Mouse (Mus musculus) hindbrain, embryonic 12.5 days (tissue): Measurements from ENCODE around the gene Zbtb18. TPM values are rescaled to one million over a fixed set of nuclear protein-coding genes. Genes with fewer than 3 reads are reported as not detected.

ENCODE experiments used
- ATAC-seq: fragments of 200-750 bp; cut with Nextera tagmentation; 2 replicates; pipeline ENCODE4 v1.8.0; 2017; ENCODE audit warnings: moderate TSS enrichment; ENCODE audit not compliant: low FRiP score
- H3K27ac ChIP-seq: fragments of 300-500 bp; sonication (generic); 2 replicates; pipeline ENCODE4 v1.5.1; 2016; ENCODE audit warnings: mild to moderate bottlenecking
- H3K27me3 ChIP-seq: fragments of 300-500 bp; sonication (generic); 2 replicates; pipeline ENCODE4 v1.6.1; 2016; ENCODE audit warnings: mild to moderate bottlenecking
- H3K36me3 ChIP-seq: fragments of 300-500 bp; sonication (generic); 2 replicates; pipeline ENCODE4 v1.6.1; 2016; ENCODE audit warnings: mild to moderate bottlenecking
- H3K4me1 ChIP-seq: fragments of 300-500 bp; sonication (generic); 2 replicates; pipeline ENCODE4 v1.6.1; 2016
- H3K4me2 ChIP-seq: fragments of 300-500 bp; sonication (generic); replicated peaks from 2 replicates; pipeline ENCODE4 v1.6.1; 2016; ENCODE audit warnings: mild to moderate bottlenecking
- H3K4me3 ChIP-seq: fragments of 300-500 bp; sonication (generic); 2 replicates; pipeline ENCODE4 v1.5.1; 2016; ENCODE audit warnings: mild to moderate bottlenecking
- H3K9ac ChIP-seq: fragments of 300-500 bp; sonication (generic); 2 replicates; pipeline ENCODE4 v1.6.1; 2016; ENCODE audit warnings: mild to moderate bottlenecking, moderate library complexity
- H3K9me3 ChIP-seq: fragments of 300-500 bp; sonication (generic); replicated peaks from 2 replicates; pipeline ENCODE4 v1.6.1; 2016; ENCODE audit warnings: mild to moderate bottlenecking
- WGBS: fragments of 180-500 bp; shearing (Covaris S2); methylation state at CpG from one replicate; pipeline ENCODE4 v1.1.7; 2016; 5-methylcytosine and 5-hydroxymethylcytosine counted together
- polyA plus RNA-seq: library from polyadenylated mRNA; unstranded; fragments of >200 nt; fragmentation: Nextera tagmentation; extraction: Ambion mirVana; gene quantifications from 2 replicates; pipeline ENCODE4 v1.2.1, GENCODE M21; 2016

Zbtb18 gene
- polyA plus RNA-seq, result 10.0 and 10.8 TPM in 2 replicates

GRCm38 (mm10) chr1:177442196-177442808 lies at the start of gene Zbtb18:
Zbtb18 (plus strand) TSS chr1:177442351.
- peak within 1 kb of the TSS; percentile 98 for H3K9ac ChIP-seq
- WGBS, result 0% methylated on average over 27 of the region's 106 CpGs
- peaks cover under 1% of the 10 kb centered on the region; the same call in 1 of the 2 replicates for H3K36me3 ChIP-seq
- H3K4me3 ChIP-seq, result peak within 1 kb of the TSS; percentile 88
- peak within 1 kb of the TSS; percentile 74 for H3K4me2 ChIP-seq
- no peak for ATAC-seq
- no peaks in the 10 kb centered on the region for H3K9me3 ChIP-seq
- no peaks in the 10 kb centered on the region for H3K27me3 ChIP-seq
- H3K27ac ChIP-seq, result peak within 1 kb of the TSS; percentile 100
- peaks cover 34% of the 10 kb centered on the region for H3K4me1 ChIP-seq

GRCm38 (mm10) chr1:177397455-177397854 lies 44.7 kb upstream of the Zbtb18 start:
- H3K4me2 ChIP-seq, result no peak overlapping the region
- 90% methylated on average over 1 of the region's 1 CpGs for WGBS
- ATAC-seq, result no peak
- 0 out of 2 replicates have a peak, but pooled peaks cover 4% of the 10 kb centered on the region for H3K9me3 ChIP-seq
- H3K9ac ChIP-seq, result no peak overlapping the region
- no peak overlapping the region for H3K4me3 ChIP-seq
- H3K4me1 ChIP-seq, result no peaks in the 10 kb centered on the region
- H3K27me3 ChIP-seq, result no peaks in the 10 kb centered on the region
- H3K27ac ChIP-seq, result no peak overlapping the region
- no peaks in the 10 kb centered on the region for H3K36me3 ChIP-seq

GRCm38 (mm10) chr1:177405170-177405569 lies 37.0 kb upstream of the Zbtb18 start:
- no peak overlapping the region for H3K27ac ChIP-seq
- no peak overlapping the region for H3K9ac ChIP-seq
- H3K36me3 ChIP-seq, result no peaks in the 10 kb centered on the region
- H3K4me3 ChIP-seq, result no peak overlapping the region
- ATAC-seq, result no peak
- H3K4me1 ChIP-seq, result peaks cover 4% of the 10 kb centered on the region; the same call in 1 of the 2 replicates
- no peaks in the 10 kb centered on the region for H3K27me3 ChIP-seq
- no peak overlapping the region for H3K4me2 ChIP-seq
- no peaks in the 10 kb centered on the region for H3K9me3 ChIP-seq
- WGBS, result 80% methylated on average over 6 of the region's 6 CpGs

- Histone ChIP-seq H3K9me3 (no peaks in the 10 kb centered on the region), H3K36me3 (no peaks in the 10 kb centered on the region), H3K9ac (no peak overlapping the region), H3K27ac (no peak overlapping the region), H3K4me3 (no peak overlapping the region), H3K27me3 (no peaks in the 10 kb centered on the region), H3K4me2 (no peak overlapping the region), H3K4me1 (peaks cover 21% of the 10 kb centered on the region)
- ATAC-seq, result no peak
- 79% methylated on average over 3 of the region's 3 CpGs for WGBS
Measured at GRCm38 (mm10) chr1:177408690-177409089, 33.5 kb upstream of the Zbtb18 start.

GRCm38 (mm10) chr1:177410769-177411348 lies 31.3 kb upstream of the Zbtb18 start:
- Histone ChIP-seq H3K36me3 (no peaks in the 10 kb centered on the region), H3K27me3 (no peaks in the 10 kb centered on the region), H3K4me1 (peaks cover 21% of the 10 kb centered on the region), H3K4me2 (peak overlapping the region; percentile 29), H3K9me3 (no peaks in the 10 kb centered on the region), H3K27ac (0 out of 2 replicates have a peak overlapping the region, but pooled peaks have one; percentile 13), H3K4me3 (no peak overlapping the region), H3K9ac (no peak overlapping the region)
- ATAC-seq, result no peak
- WGBS, result 78% methylated on average over 7 of the region's 7 CpGs

- H3K27me3 ChIP-seq, result no peaks in the 10 kb centered on the region
- WGBS, result 27% methylated on average over 19 of the region's 19 CpGs
- no peaks in the 10 kb centered on the region for H3K36me3 ChIP-seq
- peak overlapping the region; percentile 29 for H3K4me2 ChIP-seq
- H3K9me3 ChIP-seq, result no peaks in the 10 kb centered on the region
- H3K27ac ChIP-seq, result peak overlapping the region; percentile 72
- ATAC-seq, result peak; percentile 89
- no peak overlapping the region for H3K4me3 ChIP-seq
- peaks cover 23% of the 10 kb centered on the region for H3K4me1 ChIP-seq
- H3K9ac ChIP-seq, result no peak overlapping the region
Measured at GRCm38 (mm10) chr1:177411359-177412358, 30.5 kb upstream of the Zbtb18 start.

GRCm38 (mm10) chr1:177419331-177419730 lies 22.8 kb upstream of the Zbtb18 start:
- no peaks in the 10 kb centered on the region for H3K36me3 ChIP-seq
- H3K27me3 ChIP-seq, result no peaks in the 10 kb centered on the region
- ATAC-seq, result no peak
- H3K27ac ChIP-seq, result no peak overlapping the region
- no peak overlapping the region for H3K4me3 ChIP-seq
- H3K4me2 ChIP-seq, result no peak overlapping the region
- 78% methylated on average over 12 of the region's 12 CpGs for WGBS
- no peak overlapping the region for H3K9ac ChIP-seq
- no peaks in the 10 kb centered on the region for H3K9me3 ChIP-seq
- peaks cover 3% of the 10 kb centered on the region; the same call in 1 of the 2 replicates for H3K4me1 ChIP-seq

GRCm38 (mm10) chr1:177420126-177420525 lies 22.0 kb upstream of the Zbtb18 start:
- no peak overlapping the region for H3K4me2 ChIP-seq
- no peaks in the 10 kb centered on the region for H3K36me3 ChIP-seq
- no peak overlapping the region for H3K27ac ChIP-seq
- no peak overlapping the region for H3K4me3 ChIP-seq
- H3K9ac ChIP-seq, result no peak overlapping the region
- ATAC-seq, result no peak
- 72% methylated on average over 6 of the region's 6 CpGs for WGBS
- no peaks in the 10 kb centered on the region for H3K9me3 ChIP-seq
- peaks cover 3% of the 10 kb centered on the region; the same call in 1 of the 2 replicates for H3K4me1 ChIP-seq
- no peaks in the 10 kb centered on the region for H3K27me3 ChIP-seq

- Histone ChIP-seq H3K36me3 (no peaks in the 10 kb centered on the region), H3K27ac (no peak overlapping the region), H3K4me3 (no peak overlapping the region), H3K27me3 (no peaks in the 10 kb centered on the region), H3K9me3 (no peaks in the 10 kb centered on the region), H3K9ac (no peak overlapping the region), H3K4me1 (no peaks in the 10 kb centered on the region), H3K4me2 (no peak overlapping the region)
- ATAC-seq, result no peak
- WGBS, result 73% methylated on average over 5 of the region's 5 CpGs
Measured at GRCm38 (mm10) chr1:177427862-177428261, 14.3 kb upstream of the Zbtb18 start.

- 85% methylated on average over 14 of the region's 14 CpGs for WGBS
- H3K4me1 ChIP-seq, result no peaks in the 10 kb centered on the region
- no peak overlapping the region for H3K4me2 ChIP-seq
- no peaks in the 10 kb centered on the region for H3K36me3 ChIP-seq
- no peak overlapping the region for H3K9ac ChIP-seq
- H3K4me3 ChIP-seq, result no peak overlapping the region
- no peaks in the 10 kb centered on the region for H3K9me3 ChIP-seq
- no peaks in the 10 kb centered on the region for H3K27me3 ChIP-seq
- no peak for ATAC-seq
- no peak overlapping the region for H3K27ac ChIP-seq
Measured at GRCm38 (mm10) chr1:177428338-177428737, 13.8 kb upstream of the Zbtb18 start.

GRCm38 (mm10) chr1:177429067-177429466 lies 13.1 kb upstream of the Zbtb18 start:
- no peaks in the 10 kb centered on the region for H3K4me1 ChIP-seq
- no peak overlapping the region for H3K4me3 ChIP-seq
- H3K9ac ChIP-seq, result no peak overlapping the region
- 76% methylated on average over 4 of the region's 4 CpGs for WGBS
- H3K27me3 ChIP-seq, result no peaks in the 10 kb centered on the region
- no peak overlapping the region for H3K4me2 ChIP-seq
- H3K27ac ChIP-seq, result no peak overlapping the region
- H3K9me3 ChIP-seq, result no peaks in the 10 kb centered on the region
- no peaks in the 10 kb centered on the region for H3K36me3 ChIP-seq
- ATAC-seq, result no peak

GRCm38 (mm10) chr1:177440411-177440810 lies 1.7 kb upstream of the Zbtb18 start:
- Histone ChIP-seq H3K27ac (peak overlapping the region; percentile 97), H3K4me2 (peak overlapping the region; percentile 70), H3K27me3 (no peaks in the 10 kb centered on the region), H3K4me3 (peak overlapping the region; percentile 88), H3K9me3 (no peaks in the 10 kb centered on the region), H3K36me3 (no peaks in the 10 kb centered on the region), H3K4me1 (peaks cover 18% of the 10 kb centered on the region), H3K9ac (no peak overlapping the region)
- ATAC-seq, result no peak
- 0% methylated on average over 1 of the region's 2 CpGs for WGBS
